Mouse (Mus musculus) bone marrow macrophage, adult 2 months (primary cell): ENCODE data around the gene Pde4dip.

Source experiments
- CTCF ChIP-seq: IDR thresholded peaks from 2 replicates; pipeline ENCODE4 v1.5.1; 2012; ENCODE audit warnings: low read depth, mild to moderate bottlenecking, low read length, moderate library complexity
- POLR2A ChIP-seq: IDR thresholded peaks from 2 replicates; pipeline ENCODE4 v1.6.1; 2012; ENCODE audit warnings: mild to moderate bottlenecking, low read depth, low read length, borderline replicate concordance

GRCm38 (mm10) chr3:97925246-97925645 lies 36.7 kb upstream of the Pde4dip start:
- TF ChIP-seq CTCF (no peak), POLR2A (no peak)
